Mouse (Mus musculus) limb, embryonic 13.5 days (tissue): ENCODE results near the gene Chdh. TPM values are rescaled to one million over a fixed set of nuclear protein-coding genes. Genes with fewer than 3 reads are reported as not detected.

ENCODE experiments used
- ATAC-seq: fragments of 200-750 bp; cut with Nextera tagmentation; 2 replicates; pipeline ENCODE4 v1.8.0; 2017; ENCODE audit warnings: low read depth, moderate number of reproducible peaks, moderate TSS enrichment; ENCODE audit not compliant: low FRiP score
- H3K27ac ChIP-seq: fragments of 300-500 bp; sonication (generic); 2 replicates; pipeline ENCODE4 v1.5.1; 2015; ENCODE audit warnings: inconsistent platforms, mild to moderate bottlenecking, moderate library complexity
- H3K27me3 ChIP-seq: fragments of 300-500 bp; sonication (generic); 2 replicates; pipeline ENCODE4 v1.6.1; 2015; ENCODE audit warnings: mild to moderate bottlenecking, inconsistent platforms
- H3K36me3 ChIP-seq: fragments of 300-500 bp; sonication (generic); 2 replicates; pipeline ENCODE4 v1.6.1; 2015; ENCODE audit warnings: inconsistent platforms, mild to moderate bottlenecking, moderate library complexity
- H3K4me1 ChIP-seq: fragments of 300-500 bp; sonication (generic); 2 replicates; pipeline ENCODE4 v1.6.1; 2015; ENCODE audit warnings: inconsistent platforms
- H3K4me2 ChIP-seq: fragments of 300-500 bp; sonication (generic); replicated peaks from 2 replicates; pipeline ENCODE4 v1.6.1; 2015; ENCODE audit warnings: inconsistent platforms, mild to moderate bottlenecking, moderate library complexity
- H3K4me3 ChIP-seq: fragments of 300-500 bp; sonication (generic); 2 replicates; pipeline ENCODE4 v1.5.1; 2015; ENCODE audit warnings: moderate library complexity, mild to moderate bottlenecking, inconsistent platforms
- H3K9ac ChIP-seq: fragments of 300-500 bp; sonication (generic); 2 replicates; pipeline ENCODE4 v1.6.1; 2015; ENCODE audit warnings: mild to moderate bottlenecking, inconsistent platforms
- H3K9me3 ChIP-seq: fragments of 300-500 bp; sonication (generic); 2 replicates; pipeline ENCODE4 v1.6.1; 2016; ENCODE audit warnings: inconsistent platforms
- WGBS: fragments of 180-500 bp; shearing (Covaris S2); methylation state at CpG from one replicate; pipeline ENCODE4 v1.1.7; 2015; 5-methylcytosine and 5-hydroxymethylcytosine counted together
- polyA plus RNA-seq: library from polyadenylated mRNA; unstranded; fragments of >200 nt; fragmentation: Nextera tagmentation; extraction: Ambion mirVana; gene quantifications from 2 replicates; pipeline ENCODE4 v1.2.1, GENCODE M21; 2015

The Chdh gene
- polyA plus RNA-seq, 1 experiment from 2014 or later: 0.24 TPM

DNA sequence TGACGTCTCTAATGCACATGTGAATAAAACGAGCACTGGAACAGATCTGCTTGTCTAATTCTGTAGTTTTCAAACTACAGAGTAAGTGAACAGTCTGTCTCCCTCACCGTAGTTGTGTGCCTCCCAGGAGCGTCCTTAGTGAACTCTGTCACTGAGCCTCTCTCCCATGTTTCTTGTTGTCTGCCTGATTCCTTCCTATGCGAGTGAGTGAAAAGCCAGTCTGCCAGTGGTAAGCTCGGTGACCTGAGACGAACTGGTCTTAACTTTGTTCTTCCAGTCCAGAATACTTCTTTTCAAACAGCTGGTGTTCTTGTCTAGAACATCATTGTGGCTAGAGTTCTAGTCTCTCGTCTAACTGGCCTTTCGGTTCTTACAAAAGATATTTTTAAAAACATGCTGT is 21.1 kb upstream of the Chdh start:
- 93% methylated on average over 9 of the region's 9 CpGs for WGBS
- H3K4me1 ChIP-seq: no peaks in the 10 kb centered on the region
- H3K9me3 ChIP-seq: no peaks in the 10 kb centered on the region
- H3K36me3 ChIP-seq: peaks cover 100% of the 10 kb centered on the region
- H3K27ac ChIP-seq: no peak overlapping the region
- H3K27me3 ChIP-seq: no peaks in the 10 kb centered on the region
- no peak overlapping the region for H3K9ac ChIP-seq
- no peak overlapping the region for H3K4me3 ChIP-seq
- no peak overlapping the region for H3K4me2 ChIP-seq
- ATAC-seq: no peak

DNA sequence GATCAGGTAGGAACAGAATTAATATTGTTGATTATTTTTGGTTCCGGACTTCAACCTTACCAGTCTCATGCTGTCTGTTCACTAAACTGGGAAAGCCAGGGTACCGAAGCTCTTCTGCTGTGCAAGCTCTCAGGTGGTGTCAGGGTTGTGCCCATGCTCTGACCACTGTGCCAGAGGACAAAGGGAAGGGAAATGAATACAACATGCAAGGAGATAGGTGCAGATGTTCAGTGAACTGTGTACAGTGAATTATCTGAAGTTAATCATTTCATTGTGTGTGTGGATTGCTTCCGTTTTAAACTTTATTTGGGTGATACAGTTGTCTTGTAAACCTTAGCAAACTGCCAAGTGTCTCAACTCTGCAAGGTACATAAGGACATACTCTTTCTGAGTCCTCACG is 20.5 kb upstream of the Chdh start:
- Histone ChIP-seq H3K9ac (no peak overlapping the region), H3K36me3 (peaks cover 100% of the 10 kb centered on the region), H3K4me3 (no peak overlapping the region), H3K27me3 (no peaks in the 10 kb centered on the region), H3K4me2 (no peak overlapping the region), H3K9me3 (no peaks in the 10 kb centered on the region), H3K4me1 (no peaks in the 10 kb centered on the region), H3K27ac (no peak overlapping the region)
- WGBS: 89% methylated on average over 4 of the region's 4 CpGs
- no peak for ATAC-seq

DNA sequence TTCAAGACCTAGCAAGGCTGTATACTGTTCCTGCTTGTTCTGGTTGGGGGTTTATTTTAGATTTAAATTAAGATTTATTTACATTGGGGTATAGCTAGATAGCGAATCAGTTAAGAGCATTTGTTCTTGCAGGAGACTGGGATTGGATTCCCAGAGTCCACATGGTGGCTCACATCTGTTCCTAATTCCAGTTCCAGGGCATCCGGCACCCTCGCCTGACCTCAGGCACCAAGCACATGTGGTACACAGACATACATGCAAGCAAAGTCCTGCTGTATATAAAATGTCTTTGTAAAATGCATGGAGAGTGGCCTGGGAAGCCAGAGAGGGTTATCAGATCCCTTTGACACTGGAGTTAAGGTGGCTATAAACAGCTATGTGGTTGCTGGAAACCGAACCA is 13.8 kb upstream of the Chdh start:
- no peak for ATAC-seq
- H3K4me1 ChIP-seq: no peaks in the 10 kb centered on the region
- no peak overlapping the region for H3K4me2 ChIP-seq
- H3K27ac ChIP-seq: no peak overlapping the region
- H3K9me3 ChIP-seq: no peaks in the 10 kb centered on the region
- H3K27me3 ChIP-seq: no peaks in the 10 kb centered on the region
- H3K9ac ChIP-seq: no peak overlapping the region
- no peak overlapping the region for H3K4me3 ChIP-seq
- 27% methylated on average over 4 of the region's 4 CpGs for WGBS
- H3K36me3 ChIP-seq: peaks cover 77% of the 10 kb centered on the region

DNA sequence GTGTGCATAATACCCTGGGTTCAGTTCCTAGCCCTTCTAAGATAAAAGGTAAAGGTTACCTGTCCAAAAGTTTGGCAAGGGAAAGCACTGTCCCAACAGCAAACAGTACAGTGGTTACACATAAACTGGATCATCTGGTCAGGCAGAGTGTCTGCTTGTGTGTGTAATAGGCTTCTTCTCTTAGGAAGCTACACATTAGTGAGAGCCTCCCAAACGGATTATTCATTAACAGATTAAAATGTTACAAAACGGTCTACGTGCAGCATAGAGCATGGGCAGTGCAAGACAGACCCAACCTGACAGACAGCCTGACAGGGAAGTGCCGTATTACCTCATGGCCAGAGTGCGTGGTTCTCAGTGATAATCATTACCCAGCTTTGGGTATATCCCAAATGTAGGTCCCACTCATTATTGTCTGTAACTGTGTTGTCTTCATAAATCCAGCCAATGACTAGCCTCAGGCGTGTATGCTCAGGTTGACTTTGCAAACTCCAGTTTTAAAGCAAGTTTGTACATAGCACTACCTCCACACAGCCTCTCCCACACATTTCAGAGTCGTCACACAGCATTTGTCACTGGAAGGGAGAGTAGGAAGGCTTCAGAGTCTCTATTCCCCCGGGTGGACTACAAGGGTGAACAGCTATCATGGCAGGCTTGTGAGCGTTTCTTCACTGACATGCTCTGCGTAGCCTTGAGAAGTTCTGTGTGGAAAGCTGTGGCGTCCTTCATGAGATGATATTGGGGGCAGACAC is 12.6 kb upstream of the Chdh start:
- Histone ChIP-seq H3K4me1 (no peaks in the 10 kb centered on the region), H3K4me3 (no peak overlapping the region), H3K9ac (no peak overlapping the region), H3K27me3 (no peaks in the 10 kb centered on the region), H3K4me2 (no peak overlapping the region), H3K36me3 (peaks cover 65% of the 10 kb centered on the region), H3K9me3 (no peaks in the 10 kb centered on the region), H3K27ac (no peak overlapping the region)
- 90% methylated on average over 11 of the region's 11 CpGs for WGBS
- no peak for ATAC-seq

DNA sequence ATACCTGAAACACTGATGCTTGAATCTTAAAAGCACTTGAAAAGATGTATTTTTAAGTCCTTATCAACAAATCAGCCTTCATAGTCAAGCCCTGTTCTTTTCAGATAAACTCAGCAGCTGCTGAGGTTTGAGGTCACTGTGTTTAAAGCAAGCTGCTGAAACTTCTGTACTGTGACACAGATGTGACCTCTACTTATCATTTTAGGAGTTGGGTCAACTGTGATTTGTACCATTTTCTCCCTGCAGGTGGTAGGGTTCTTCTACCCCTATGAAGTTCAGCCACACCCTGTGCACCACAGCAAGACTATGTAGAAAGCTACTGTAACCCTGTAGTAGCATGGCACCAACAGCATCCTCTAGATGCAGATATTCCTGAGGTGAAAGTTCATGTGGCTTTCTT is 11.5 kb upstream of the Chdh start:
- no peaks in the 10 kb centered on the region for H3K4me1 ChIP-seq
- no peak overlapping the region for H3K27ac ChIP-seq
- no peak overlapping the region for H3K4me3 ChIP-seq
- no peak for ATAC-seq
- no peaks in the 10 kb centered on the region for H3K27me3 ChIP-seq
- no peak overlapping the region for H3K4me2 ChIP-seq
- no peak overlapping the region for H3K9ac ChIP-seq
- no peaks in the 10 kb centered on the region for H3K9me3 ChIP-seq
- peaks cover 54% of the 10 kb centered on the region for H3K36me3 ChIP-seq

DNA sequence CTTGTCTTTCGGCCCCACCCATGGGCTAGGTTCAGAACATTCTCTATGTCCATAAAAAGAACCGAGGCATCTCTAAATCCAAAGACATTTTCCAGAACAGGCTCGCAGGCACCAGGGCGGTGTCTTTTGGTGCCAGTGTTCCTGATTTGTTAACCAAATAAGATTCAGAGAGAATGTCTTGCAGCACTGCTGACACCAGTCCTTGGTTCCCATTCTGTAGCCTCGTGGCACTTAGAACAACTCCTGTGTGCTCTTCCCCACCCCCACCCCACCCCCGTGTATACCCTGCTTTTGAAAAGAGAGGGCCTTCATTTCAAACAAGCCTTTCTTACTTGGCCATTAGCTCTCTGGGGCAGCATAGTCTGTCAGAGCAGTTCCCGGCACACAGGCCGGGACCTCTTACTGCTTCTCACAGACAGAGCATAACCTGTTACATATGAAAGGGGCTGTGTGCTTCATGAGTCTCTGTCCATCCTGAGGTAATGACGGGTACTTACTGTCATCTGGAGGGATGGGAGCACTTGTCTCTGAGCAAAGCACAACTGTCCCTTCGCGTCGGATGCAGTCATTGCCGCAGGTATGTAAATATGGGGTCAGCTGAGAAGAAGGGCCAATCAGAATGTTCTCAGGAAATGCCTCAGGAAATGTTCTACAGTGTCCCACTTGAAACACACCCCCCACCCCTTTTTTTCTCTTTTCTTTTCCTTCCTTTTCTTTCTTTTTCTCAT is 9.9 kb upstream of the Chdh start:
- Histone ChIP-seq H3K4me3 (no peak overlapping the region), H3K36me3 (peaks cover 38% of the 10 kb centered on the region), H3K27ac (no peak overlapping the region; the same call in 1 of the 2 replicates), H3K4me2 (no peak overlapping the region), H3K4me1 (no peaks in the 10 kb centered on the region), H3K9ac (no peak overlapping the region), H3K27me3 (no peaks in the 10 kb centered on the region), H3K9me3 (no peaks in the 10 kb centered on the region)
- ATAC-seq: no peak
- WGBS: 84% methylated on average over 13 of the region's 13 CpGs

DNA sequence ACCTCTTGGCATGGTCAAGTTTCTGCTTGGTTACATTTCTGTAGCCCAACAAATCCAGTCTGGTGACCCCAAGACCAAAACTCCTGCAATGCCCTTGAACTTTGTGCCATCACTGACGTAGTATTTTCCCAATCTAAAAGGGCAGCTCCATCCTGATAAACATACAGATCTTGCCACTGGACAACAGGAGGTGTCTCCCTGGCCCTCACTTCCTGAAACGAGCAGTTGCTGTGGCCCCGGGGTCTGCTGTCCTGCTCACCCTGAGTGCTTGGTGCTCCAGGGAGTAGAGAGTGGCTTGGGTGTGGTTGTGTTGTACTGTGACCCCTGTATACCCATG is 9.4 kb upstream of the Chdh start:
- Histone ChIP-seq H3K9ac (no peak overlapping the region), H3K27ac (no peak overlapping the region), H3K4me2 (no peak overlapping the region), H3K4me1 (no peaks in the 10 kb centered on the region), H3K36me3 (peaks cover 33% of the 10 kb centered on the region), H3K9me3 (no peaks in the 10 kb centered on the region), H3K4me3 (no peak overlapping the region), H3K27me3 (no peaks in the 10 kb centered on the region)
- WGBS: 91% methylated on average over 3 of the region's 3 CpGs
- no peak for ATAC-seq

DNA sequence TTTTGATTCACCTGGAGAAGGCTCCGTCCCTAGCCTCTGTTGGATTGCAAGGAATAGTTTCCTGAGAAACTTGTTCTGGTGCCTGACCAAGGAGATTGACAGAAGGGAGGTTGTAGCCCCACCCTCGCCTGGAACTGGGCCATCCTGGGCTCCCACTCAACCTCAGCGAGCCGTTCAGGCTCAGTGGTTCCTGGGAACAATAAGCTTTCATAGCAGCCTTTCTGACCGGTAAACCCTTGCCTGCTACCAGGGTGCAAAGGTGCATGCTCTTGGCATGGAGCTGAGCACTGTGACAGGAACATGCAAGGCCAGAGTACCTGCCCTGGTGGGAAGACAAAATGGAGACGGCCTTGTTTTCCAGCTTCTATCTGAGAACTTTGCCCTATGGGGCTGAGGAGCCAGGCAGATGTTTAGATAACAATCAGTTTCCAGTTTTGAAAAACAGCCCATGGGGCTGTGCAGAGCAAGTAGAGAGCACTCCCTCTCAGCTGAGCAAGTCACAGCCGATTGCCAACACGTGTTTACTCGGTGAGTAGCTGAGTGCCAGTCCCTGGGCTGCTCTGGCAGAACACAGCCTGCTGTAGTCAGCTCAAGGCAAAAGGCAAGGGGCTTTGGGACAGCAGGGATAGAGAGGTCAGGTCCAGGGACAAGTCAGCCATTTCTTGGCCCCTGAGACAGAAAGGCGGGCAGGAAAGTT is 1.2 kb downstream of the Chdh start:
- Histone ChIP-seq H3K4me2 (peak overlapping the region; percentile 90; the same call in 1 of the 2 replicates), H3K9ac (no peak overlapping the region), H3K27ac (no peak overlapping the region), H3K36me3 (no peaks in the 10 kb centered on the region), H3K27me3 (peaks cover 37% of the 10 kb centered on the region), H3K4me1 (peaks cover 30% of the 10 kb centered on the region), H3K9me3 (no peaks in the 10 kb centered on the region), H3K4me3 (no peak overlapping the region)
- no peak for ATAC-seq
- WGBS: 73% methylated on average over 10 of the region's 10 CpGs

DNA sequence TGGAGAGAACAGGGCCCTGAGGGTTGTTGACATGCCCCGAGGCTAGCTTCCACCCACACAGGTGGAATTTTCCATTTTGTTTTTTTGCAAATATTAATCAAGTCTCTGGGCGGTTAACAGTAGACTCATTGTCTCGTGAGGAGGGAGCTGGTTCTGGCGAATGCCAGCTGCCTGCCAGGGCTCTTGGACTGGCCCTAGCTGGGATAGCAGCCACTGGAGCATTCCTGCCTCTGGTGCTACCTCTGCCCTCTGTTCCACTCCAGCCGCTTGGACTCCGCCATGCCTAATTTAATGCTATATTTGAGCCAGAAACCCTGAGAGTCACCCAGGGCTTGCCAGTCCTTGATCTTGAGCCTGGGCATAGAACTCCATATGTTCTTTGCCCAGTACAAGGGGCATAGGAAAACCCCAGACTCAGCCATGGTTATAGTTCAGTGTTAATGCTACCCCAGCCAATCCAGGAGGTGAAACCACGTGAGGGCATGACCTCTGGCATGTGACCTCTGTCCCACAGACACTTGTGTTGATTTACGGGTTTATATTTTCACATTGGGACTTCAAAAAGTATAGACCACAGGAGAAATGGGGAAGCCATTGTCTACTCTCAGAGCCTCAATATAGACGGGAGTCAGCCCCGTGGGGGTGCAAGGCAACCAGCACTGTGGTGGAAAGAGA is 3.2 kb downstream of the Chdh start:
- WGBS: 71% methylated on average over 10 of the region's 10 CpGs
- H3K4me3 ChIP-seq: no peak overlapping the region
- ATAC-seq: no peak
- H3K27me3 ChIP-seq: peaks cover 37% of the 10 kb centered on the region
- no peak overlapping the region for H3K9ac ChIP-seq
- peaks cover 30% of the 10 kb centered on the region for H3K4me1 ChIP-seq
- peak overlapping the region; percentile 72 for H3K27ac ChIP-seq
- no peak overlapping the region for H3K4me2 ChIP-seq
- no peaks in the 10 kb centered on the region for H3K36me3 ChIP-seq
- H3K9me3 ChIP-seq: no peaks in the 10 kb centered on the region

DNA sequence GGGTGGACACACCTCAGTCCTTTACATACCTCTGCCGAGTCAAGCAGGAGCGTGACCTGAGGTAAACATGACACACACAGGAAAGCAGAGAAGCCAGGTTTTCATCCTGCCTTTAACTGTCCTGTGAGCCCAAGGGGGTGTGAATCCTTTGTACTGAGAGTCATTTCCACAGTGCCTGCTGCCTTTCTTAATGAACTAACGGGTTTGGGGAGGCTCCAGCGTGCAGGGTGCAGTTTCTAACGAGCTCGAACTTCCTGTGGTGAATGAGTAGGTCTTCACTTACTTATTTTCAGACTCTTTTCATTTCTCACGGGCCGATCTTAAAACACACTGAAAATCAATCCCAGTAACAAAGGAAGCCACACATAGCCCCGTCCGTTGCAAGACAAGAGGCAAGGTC is 5.7 kb downstream of the Chdh start:
- H3K9me3 ChIP-seq: no peaks in the 10 kb centered on the region
- ATAC-seq: no peak
- H3K36me3 ChIP-seq: no peaks in the 10 kb centered on the region
- no peak overlapping the region for H3K27ac ChIP-seq
- peaks cover 19% of the 10 kb centered on the region for H3K4me1 ChIP-seq
- no peak overlapping the region for H3K4me2 ChIP-seq
- 38% methylated on average over 10 of the region's 10 CpGs for WGBS
- H3K4me3 ChIP-seq: no peak overlapping the region
- no peak overlapping the region for H3K9ac ChIP-seq
- H3K27me3 ChIP-seq: peaks cover 16% of the 10 kb centered on the region

DNA sequence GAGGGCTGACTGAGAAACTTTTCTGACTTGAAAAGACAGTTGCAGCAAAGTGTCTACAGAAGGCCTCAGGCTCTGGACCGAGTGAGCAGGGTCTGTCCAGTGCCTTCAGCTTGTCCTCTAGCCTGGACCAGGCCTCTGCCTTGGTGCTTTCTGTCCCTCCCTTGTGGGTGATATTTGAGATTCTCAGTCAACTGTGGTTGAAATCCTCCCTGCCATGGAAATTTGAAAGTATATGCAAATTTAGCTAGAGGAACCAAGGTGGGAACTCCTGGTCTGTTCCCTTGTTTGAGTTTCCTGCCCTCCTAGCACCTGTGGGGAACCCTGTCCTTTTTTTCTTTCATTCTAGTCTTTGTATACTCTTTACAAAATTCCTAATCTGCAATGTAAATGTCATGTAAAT is 6.2 kb downstream of the Chdh start:
- Histone ChIP-seq H3K9me3 (no peaks in the 10 kb centered on the region), H3K4me2 (no peak overlapping the region), H3K36me3 (no peaks in the 10 kb centered on the region), H3K4me1 (peaks cover 18% of the 10 kb centered on the region), H3K27ac (no peak overlapping the region), H3K27me3 (peaks cover 11% of the 10 kb centered on the region), H3K9ac (no peak overlapping the region), H3K4me3 (no peak overlapping the region)
- ATAC-seq: no peak
- WGBS: 53% methylated on average over 1 of the region's 1 CpGs

DNA sequence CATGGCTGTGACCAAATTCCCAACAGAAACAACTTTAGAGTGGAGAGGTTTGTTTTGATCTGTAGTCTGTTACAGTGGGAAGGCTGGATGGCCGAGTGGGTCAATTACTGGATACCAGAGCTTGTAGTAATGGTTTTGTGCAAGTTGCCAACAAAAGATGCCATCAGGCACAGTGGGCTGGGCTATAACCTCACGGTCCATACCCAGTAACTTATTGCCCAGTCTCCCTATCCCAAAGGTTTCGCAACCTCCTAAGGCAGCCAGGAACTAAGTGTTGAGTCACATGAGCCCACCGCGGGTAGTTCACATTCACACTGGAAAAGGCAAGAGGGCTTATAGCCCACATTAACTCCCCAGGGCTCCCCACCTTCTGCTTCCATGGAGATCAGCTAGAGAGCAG is 7.8 kb downstream of the Chdh start:
- Histone ChIP-seq H3K27me3 (no peaks in the 10 kb centered on the region), H3K4me1 (peaks cover 11% of the 10 kb centered on the region), H3K4me3 (no peak overlapping the region), H3K36me3 (no peaks in the 10 kb centered on the region), H3K27ac (no peak overlapping the region), H3K4me2 (no peak overlapping the region), H3K9me3 (no peaks in the 10 kb centered on the region), H3K9ac (no peak overlapping the region)
- no peak for ATAC-seq
- 89% methylated on average over 5 of the region's 5 CpGs for WGBS
